Mouse (Mus musculus) small intestine, adult 10 weeks (tissue): ENCODE results near the gene Slc22a16. TPM values are rescaled to one million over a fixed set of nuclear protein-coding genes. Genes with fewer than 3 reads are reported as not detected.

Source experiments
- polyA plus RNA-seq: library from polyadenylated mRNA; stranded (reverse); fragments of 350-450 nt; fragmentation: Illumina TruSeq; extraction: RNeasy Lipid Tissue Mini Kit (QIAGEN cat#74804); gene quantifications from one replicate; pipeline ENCODE4 v1.2.3, GENCODE M21; 2014; ENCODE audit warnings: low replicate concordance

Gene Slc22a16
- not detected for polyA plus RNA-seq

DNA sequence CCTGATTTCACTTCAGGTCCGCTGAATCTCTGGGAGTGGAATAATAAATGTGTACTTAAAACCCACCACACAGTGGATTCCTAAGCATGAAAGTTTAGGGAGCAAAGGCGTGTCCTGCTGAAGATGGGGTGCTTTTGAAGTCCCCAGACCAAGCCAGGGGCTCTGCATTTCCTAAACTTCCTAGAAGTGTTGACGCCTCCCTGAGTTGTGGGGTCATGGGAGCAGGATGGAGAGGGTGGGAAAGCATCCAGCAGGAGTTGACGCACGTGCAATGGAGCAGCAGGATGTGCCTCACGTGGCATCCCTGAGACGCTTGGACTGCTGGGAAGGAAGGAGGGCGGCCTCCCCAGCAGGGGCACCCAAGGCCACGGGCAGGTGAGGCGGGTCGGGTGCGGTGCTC, at the start of gene Slc22a16:
TSS of gene Slc22a16 (plus strand) at position 301 of the 400 bp plus-strand sequence.

DNA sequence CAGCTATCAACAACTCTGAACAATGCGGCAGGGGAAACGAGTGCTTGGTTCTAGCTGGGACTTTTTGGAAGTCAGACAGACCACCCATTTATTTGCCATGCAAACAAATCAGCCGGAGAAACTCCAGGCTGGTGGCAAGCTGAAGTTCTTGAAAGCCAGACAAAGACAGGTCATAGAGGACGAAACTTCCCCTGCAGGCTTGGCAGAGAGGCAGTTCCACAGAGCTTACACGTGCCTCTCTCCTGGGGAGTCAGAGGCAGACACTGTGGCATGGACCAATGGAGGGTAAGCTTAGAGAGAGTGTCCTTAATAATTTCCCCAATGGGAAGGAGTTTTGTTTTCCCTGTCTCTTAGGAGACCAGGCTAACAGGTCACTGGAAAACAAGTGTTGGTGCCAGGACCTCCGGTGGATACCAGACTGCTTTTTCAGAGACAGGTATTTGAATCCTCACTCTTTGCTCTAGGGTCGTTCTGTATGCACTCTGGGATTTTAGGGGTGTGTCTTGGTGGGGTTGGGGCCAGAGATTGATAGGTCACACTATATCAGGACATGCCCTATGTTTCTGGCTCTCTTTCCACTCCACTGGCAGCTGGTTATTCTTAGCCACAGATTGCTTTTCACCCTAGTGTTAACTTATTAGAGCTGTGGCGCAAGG, 59.6 kb downstream of the Slc22a16 start, which contains the start of gene Ddo:
TSS of gene Ddo (plus strand) at position 356 of the 656 bp plus-strand sequence.

Other genes with a start within 250 kb of the Slc22a16 start
- gene Cdk19, start 230.8 kb upstream of the Slc22a16 start, polyA plus RNA-seq: 12.4 TPM
- gene Ddo, start 59.7 kb downstream of the Slc22a16 start, polyA plus RNA-seq: 2.0 TPM
- not detected for gene Mettl24, start 112.9 kb downstream of the Slc22a16 start, polyA plus RNA-seq